Mouse (Mus musculus) mouse embryonic stem cell (cell line): ENCODE data around the gene Hsd3b1.

Source experiments
- in situ Hi-C, 2 experiments: fragments of 300-500 bp; cut with MboI; formaldehyde crosslinking; loops; 1 replicate in 1 of 2; 3 replicates in 1 of 2; pipeline ENCODE4 v1.14.3; 2019 to 2020; ENCODE audit warnings: low sequenced_read_pairs in 2 of 2, low pct_unique_long_range_greater_than_20kb in 1 of 2, mixed read lengths in 1 of 2; ENCODE audit not compliant: unreplicated experiment in 1 of 2

Gene Hsd3b1

GRCm38 (mm10) chr3:98859576-98859975 lies at the start of gene Hsd3b1:
Gene Hsd3b1, minus strand, starts transcription at chr3:98859794.
- in situ Hi-C loops: no loop called here

GRCm38 (mm10) chr3:98897606-98898005 lies 38.0 kb upstream of the Hsd3b1 start:
- in situ Hi-C loops: no loop called here

- in situ Hi-C loops: no loop called here
Observed at GRCm38 (mm10) chr3:98895071-98895601, 35.5 kb upstream of the Hsd3b1 start.

- in situ Hi-C loops: no loop called here
Observed at GRCm38 (mm10) chr3:98893057-98893772, 33.6 kb upstream of the Hsd3b1 start, which contains the start of gene Hao2. Gene Hao2, minus strand, starts transcription at chr3:98893239.

- in situ Hi-C loops: no loop called here
Observed at GRCm38 (mm10) chr3:98890430-98890829, 30.8 kb upstream of the Hsd3b1 start.

- in situ Hi-C loops: no loop called here
Observed at GRCm38 (mm10) chr3:98888206-98888605, 28.6 kb upstream of the Hsd3b1 start.

- in situ Hi-C loops: no loop called here
Observed at GRCm38 (mm10) chr3:98880831-98881230, 21.2 kb upstream of the Hsd3b1 start.

- in situ Hi-C loops: no loop called here
Observed at GRCm38 (mm10) chr3:98880216-98880615, 20.6 kb upstream of the Hsd3b1 start.

GRCm38 (mm10) chr3:98868219-98868618 lies 8.6 kb upstream of the Hsd3b1 start:
- in situ Hi-C loops: no loop called here

GRCm38 (mm10) chr3:98862800-98863199 lies 3.2 kb upstream of the Hsd3b1 start:
- in situ Hi-C loops: no loop called here

GRCm38 (mm10) chr3:98858051-98858450 lies 1.5 kb downstream of the Hsd3b1 start:
- in situ Hi-C loops: no loop called here

GRCm38 (mm10) chr3:98856892-98857291 lies 2.7 kb downstream of the Hsd3b1 start:
- in situ Hi-C loops: no loop called here

GRCm38 (mm10) chr3:98855160-98855559 lies 4.4 kb downstream of the Hsd3b1 start:
- in situ Hi-C loops: no loop called here

GRCm38 (mm10) chr3:98853685-98854084 lies 5.9 kb downstream of the Hsd3b1 start:
- in situ Hi-C loops: no loop called here

GRCm38 (mm10) chr3:98853051-98853450 lies 6.5 kb downstream of the Hsd3b1 start:
- in situ Hi-C loops: no loop called here

- in situ Hi-C loops: no loop called here
Observed at GRCm38 (mm10) chr3:98852631-98853030, 7.0 kb downstream of the Hsd3b1 start.

GRCm38 (mm10) chr3:98851853-98852252 lies 7.7 kb downstream of the Hsd3b1 start:
- in situ Hi-C loops: no loop called here

- in situ Hi-C loops: no loop called here
Observed at GRCm38 (mm10) chr3:98850262-98850661, 9.3 kb downstream of the Hsd3b1 start.

- in situ Hi-C loops: no loop called here
Observed at GRCm38 (mm10) chr3:98848898-98849297, 10.7 kb downstream of the Hsd3b1 start.

- in situ Hi-C loops: no loop called here
Observed at GRCm38 (mm10) chr3:98814101-98814670, 45.4 kb downstream of the Hsd3b1 start, which contains the start of gene Hsd3b6. Gene Hsd3b6, minus strand, starts transcription at chr3:98814443.
